Mouse (Mus musculus): ENCODE measurements around the gene Rab27a. TPM values are rescaled to one million over a fixed set of nuclear protein-coding genes. Genes with fewer than 3 reads are reported as not detected.
A peak's percentile ranks its signal among the peaks of the same experiment; 100 is the strongest.
"Not testable (repeated sequence)": the region's sequence is repeated elsewhere in the genome, so short reads cannot be mapped to it uniquely, and the experiment has no call there.

The Rab27a gene
- total RNA-seq, 2 experiments from 2014 or later = 5.9 to 8.2 TPM

- DNase-seq (ENCODE audit: low spot score in 2 of 2) = no peak
- intact Hi-C loops (cut with DNase I) = no loop called here
Observed at GRCm38 (mm10) chr9:73082291-73083000, 37.8 kb downstream of the Rab27a start.

GRCm38 (mm10) chr9:73083956-73084355 lies 39.3 kb downstream of the Rab27a start:
- no peak for DNase-seq (ENCODE audit: low spot score in 2 of 2)
- intact Hi-C loops (cut with DNase I) = no loop called here

- DNase-seq (ENCODE audit: low spot score in 2 of 2) = no peak
- intact Hi-C loops (cut with DNase I) = no loop called here
Observed at GRCm38 (mm10) chr9:73085845-73086244, 41.2 kb downstream of the Rab27a start.

GRCm38 (mm10) chr9:73087121-73087520 lies 42.5 kb downstream of the Rab27a start:
- intact Hi-C loops (cut with DNase I) = no loop called here
- DNase-seq (ENCODE audit: low spot score in 2 of 2) = no peak

- intact Hi-C loops (cut with DNase I) = no loop called here
- no peak for DNase-seq (ENCODE audit: low spot score in 2 of 2)
Observed at GRCm38 (mm10) chr9:73087581-73087980, 42.9 kb downstream of the Rab27a start.

DNA sequence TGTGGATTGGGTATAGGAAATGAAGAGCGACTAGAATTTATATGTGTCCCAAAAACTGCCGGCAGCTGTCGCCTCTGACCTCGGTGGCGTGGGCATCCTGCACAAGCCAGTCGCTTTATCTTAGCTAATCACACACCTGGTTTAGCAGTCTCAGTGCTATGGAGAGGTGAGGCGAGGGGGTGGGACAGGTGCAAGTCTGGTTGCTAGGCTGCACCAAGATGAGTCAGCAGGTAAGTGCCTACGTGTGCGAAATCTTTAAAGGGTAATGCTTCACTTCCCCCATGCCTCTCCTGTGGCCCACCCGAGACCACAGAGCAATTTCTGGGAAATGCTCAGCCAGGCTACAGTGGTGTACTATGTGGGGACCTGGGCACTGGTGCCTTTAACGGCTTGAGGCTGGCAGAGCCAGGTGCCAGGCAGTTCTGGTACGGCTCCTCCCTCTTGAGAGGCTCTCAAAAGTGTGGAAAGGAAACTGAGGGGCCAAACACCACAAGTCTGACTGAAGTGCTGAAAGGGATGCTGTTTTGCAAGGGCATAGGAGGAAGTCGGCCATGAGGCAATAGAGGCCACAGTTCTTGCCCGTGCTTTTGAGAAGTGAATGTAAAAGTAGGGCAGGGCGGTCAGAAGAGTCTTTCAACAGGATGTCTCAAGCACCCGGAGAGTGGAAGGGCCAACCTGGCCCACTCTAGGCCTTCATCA lies 44.7 kb downstream of the Rab27a start:
- peak in 1 of 2 experiments; percentile 19 for DNase-seq (ENCODE audit: low spot score in 2 of 2)
- intact Hi-C loops (cut with DNase I) = no loop called here

- no peak for DNase-seq (ENCODE audit: low spot score in 2 of 2)
- intact Hi-C loops (cut with DNase I) = loop anchor here (5.0 to 10.0 kb wide), 2 partner anchors 123 to 325 kb away; no protein-coding TSS in a partner anchor
Observed at GRCm38 (mm10) chr9:73090121-73090520, 45.5 kb downstream of the Rab27a start.

- intact Hi-C loops (cut with DNase I) = loop anchor here (1.0 to 10.0 kb wide), 3 partner anchors 47 to 327 kb away; partner anchors contain the start of gene Rab27a
- DNase-seq (ENCODE audit: low spot score in 2 of 2) = peak; percentile 61 to 72
Observed at GRCm38 (mm10) chr9:73091747-73092146, 47.1 kb downstream of the Rab27a start.

- DNase-seq (ENCODE audit: low spot score in 2 of 2) = peak; percentile 33 to 55
- intact Hi-C loops (cut with DNase I) = loop anchor here (5.0 to 10.0 kb wide), 2 partner anchors 127 to 330 kb away; no protein-coding TSS in a partner anchor
Observed at GRCm38 (mm10) chr9:73094580-73094979, 49.9 kb downstream of the Rab27a start.

GRCm38 (mm10) chr9:73097898-73098297 lies 53.2 kb downstream of the Rab27a start:
- no peak for DNase-seq (ENCODE audit: low spot score in 2 of 2)
- intact Hi-C loops (cut with DNase I) = loop anchor here (10.0 kb wide), 1 partner anchor 333 kb away; no protein-coding TSS in a partner anchor

DNA sequence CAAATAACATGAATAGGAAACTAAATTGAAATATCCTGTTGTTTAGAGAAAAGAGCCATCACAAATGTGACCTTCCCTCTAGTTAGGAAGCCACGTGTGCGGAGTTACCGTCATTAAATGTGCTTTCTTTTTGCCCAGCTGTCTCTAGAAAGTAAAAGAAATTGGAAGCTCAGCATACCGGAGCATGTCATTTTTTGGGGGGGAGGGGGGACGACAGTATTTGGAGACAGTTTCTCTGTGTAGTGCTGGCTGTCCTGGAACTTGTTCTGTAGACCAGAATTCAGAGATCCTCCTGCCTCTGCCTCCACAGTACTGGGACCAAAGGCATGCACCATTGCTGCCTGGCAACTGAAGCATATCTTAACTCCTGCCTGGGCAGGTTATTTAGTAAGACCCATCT lies 56.9 kb downstream of the Rab27a start, which contains the start of gene Khdc3:
Gene Khdc3 (plus strand): TSS at position 301 of the 400 bp plus-strand sequence.
- intact Hi-C loops (cut with DNase I) = no loop called here
- DNase-seq (ENCODE audit: low spot score in 2 of 2) = no peak

DNA sequence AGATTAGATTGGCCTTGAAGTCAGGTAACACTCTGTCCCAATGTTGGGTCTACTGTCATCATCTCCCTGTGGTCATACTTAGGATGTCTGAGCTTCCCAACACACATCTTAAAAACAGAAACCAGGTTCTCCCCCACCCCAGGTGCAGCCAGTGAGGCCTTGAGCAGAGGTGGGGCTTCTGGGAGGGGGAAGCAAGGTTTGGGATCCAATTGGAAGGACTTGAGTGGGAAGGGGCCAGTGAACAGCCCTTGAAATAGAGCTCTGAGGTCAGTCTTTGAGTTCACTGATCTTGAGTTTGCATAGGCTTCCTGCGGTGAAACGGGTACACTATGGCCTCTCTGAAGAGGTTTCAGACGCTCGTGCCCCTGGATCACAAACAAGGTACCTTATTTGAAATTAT lies 57.5 kb downstream of the Rab27a start, which contains the start of gene Gm20509:
Gene Gm20509 (plus strand): TSS at position 290 of the 400 bp plus-strand sequence.
- no peak for DNase-seq (ENCODE audit: low spot score in 2 of 2)
- intact Hi-C loops (cut with DNase I) = no loop called here

GRCm38 (mm10) chr9:73103159-73103879 lies 58.7 kb downstream of the Rab27a start:
- intact Hi-C loops (cut with DNase I) = no loop called here
- no peak for DNase-seq (ENCODE audit: low spot score in 2 of 2)

DNA sequence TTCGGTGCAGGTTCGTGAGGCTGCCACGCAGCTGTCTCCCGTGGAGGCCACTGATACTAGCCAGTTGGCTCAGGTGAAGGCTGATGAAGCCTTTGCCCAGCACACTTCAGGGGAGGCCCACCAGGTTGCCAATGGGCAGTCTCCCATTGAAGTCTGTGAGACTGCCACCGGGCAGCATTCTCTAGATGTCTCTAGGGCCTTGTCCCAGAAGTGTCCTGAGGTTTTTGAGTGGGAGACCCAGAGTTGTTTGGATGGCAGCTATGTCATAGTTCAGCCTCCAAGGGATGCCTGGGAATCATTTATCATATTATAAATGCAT lies 59.2 kb downstream of the Rab27a start:
- no peak for DNase-seq (ENCODE audit: low spot score in 2 of 2)
- intact Hi-C loops (cut with DNase I) = no loop called here

- no peak for DNase-seq (ENCODE audit: low spot score in 2 of 2)
- intact Hi-C loops (cut with DNase I) = no loop called here
Observed at GRCm38 (mm10) chr9:73105141-73105540, 60.5 kb downstream of the Rab27a start.

DNA sequence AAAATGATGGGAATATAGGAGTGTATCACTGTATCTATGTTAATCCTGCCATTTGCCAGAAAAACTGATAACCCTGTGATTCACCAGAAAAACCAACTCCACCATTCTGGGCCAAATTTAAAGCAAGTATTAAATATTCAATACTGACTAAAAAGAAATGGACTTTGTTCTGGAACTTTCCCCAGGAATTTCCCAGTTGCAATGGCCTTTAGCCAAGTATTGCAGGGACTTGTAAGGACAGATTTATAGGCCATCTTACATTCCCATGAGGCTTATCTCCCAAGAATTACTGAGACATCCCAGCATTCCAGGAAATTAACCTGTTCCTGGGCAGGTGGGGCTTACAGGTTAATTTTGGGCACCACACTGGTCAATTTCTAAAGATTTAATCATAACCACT lies 61.1 kb downstream of the Rab27a start:
- intact Hi-C loops (cut with DNase I) = no loop called here
- no peak for DNase-seq (ENCODE audit: low spot score in 2 of 2)

DNA sequence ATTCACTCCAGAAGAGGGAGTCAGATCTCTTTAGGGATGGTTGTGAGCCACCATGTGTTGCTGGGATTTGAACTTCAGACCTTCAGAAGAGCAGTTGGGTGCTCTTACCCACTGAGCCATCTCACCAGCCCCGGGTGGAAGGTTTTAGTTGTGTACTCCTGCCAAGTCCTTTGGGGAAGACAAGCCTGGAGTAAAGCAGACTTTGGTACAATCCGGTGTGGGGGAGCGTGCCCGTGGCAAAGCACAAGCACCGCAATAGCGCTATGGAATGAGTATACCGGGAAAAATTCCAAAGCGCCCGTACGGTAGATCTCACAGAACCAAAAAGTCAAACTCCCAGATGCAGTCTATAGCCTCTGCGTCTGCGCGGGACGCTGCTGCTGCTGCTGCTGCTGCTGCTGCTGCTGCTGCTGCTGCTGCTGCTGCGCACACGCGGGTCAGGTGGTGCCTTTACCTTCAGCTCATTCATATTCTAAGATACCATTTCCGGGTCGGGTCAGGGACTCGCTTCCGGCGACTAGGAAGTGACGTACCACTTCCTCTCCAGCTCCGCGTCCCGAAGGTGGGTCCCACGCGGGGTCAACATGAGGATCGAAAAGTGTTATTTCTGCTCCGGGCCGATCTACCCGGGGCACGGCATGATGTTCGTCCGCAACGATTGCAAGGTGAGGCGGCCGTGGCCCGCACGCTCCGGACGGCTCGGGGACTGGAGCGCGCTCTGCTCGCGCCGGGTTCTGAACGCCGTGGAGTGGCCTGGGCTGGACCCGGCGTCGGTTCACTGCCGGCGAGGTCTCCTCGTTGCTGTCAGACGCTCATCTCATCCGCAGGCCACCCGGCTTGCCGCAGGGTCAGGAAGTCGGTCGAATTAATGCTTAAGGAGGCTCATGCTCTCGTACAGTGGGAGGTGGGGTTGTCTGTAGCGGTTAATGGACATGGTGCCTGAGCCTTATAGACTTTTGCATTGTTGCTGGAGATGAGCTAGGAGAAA lies 68.6 kb downstream of the Rab27a start, which contains the start of gene Rsl24d1:
Gene Rsl24d1 (plus strand): TSS at position 508 of the 988 bp plus-strand sequence.
- intact Hi-C loops (cut with DNase I) = no loop called here
- peak; percentile 93 to 95 for DNase-seq (ENCODE audit: low spot score in 2 of 2)

GRCm38 (mm10) chr9:73116704-73117103 lies 72.0 kb downstream of the Rab27a start:
- not testable (repeated sequence) for DNase-seq (ENCODE audit: low spot score in 2 of 2)

GRCm38 (mm10) chr9:73118012-73118411 lies 73.4 kb downstream of the Rab27a start:
- intact Hi-C loops (cut with DNase I) = no loop called here

More at GRCm38 (mm10) chr9:73116704-73117103, 72.0 kb downstream of the Rab27a start:
- intact Hi-C loops (cut with DNase I) = not testable (repeated sequence)

More at GRCm38 (mm10) chr9:73118012-73118411, 73.4 kb downstream of the Rab27a start:
- DNase-seq (ENCODE audit: low spot score in 2 of 2) = no peak

Measured in left cerebral cortex, postnatal 14 days (tissue).